9 mouse cellular contexts compared by ENCODE assay signal in the genomic region with DNA sequence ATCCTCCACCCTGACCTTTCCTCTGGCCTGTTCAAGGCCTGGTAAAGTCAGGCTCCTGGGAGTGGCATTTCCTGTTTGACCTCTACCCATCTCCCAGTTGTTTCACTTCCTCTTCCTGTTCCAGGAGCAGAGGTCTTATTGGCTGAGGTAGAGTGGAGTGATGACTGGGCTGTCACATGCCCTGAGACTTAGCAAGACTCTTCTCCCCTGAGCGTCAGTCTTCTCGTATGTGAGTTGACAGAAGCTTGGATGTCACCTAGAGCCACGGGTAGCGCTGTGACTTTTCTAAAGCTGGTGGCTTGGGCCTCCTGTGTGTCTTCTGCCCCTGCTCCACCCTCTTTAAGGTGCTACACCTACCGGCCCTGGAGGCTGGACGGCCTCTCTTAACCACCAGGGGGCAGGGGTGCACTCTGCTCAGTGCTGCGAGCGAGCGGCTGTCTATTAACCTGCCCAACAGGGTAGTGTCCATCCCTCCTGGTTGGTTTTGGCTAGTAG. TPM values are rescaled to one million over a fixed set of nuclear protein-coding genes. Genes with fewer than 3 reads are reported as not detected.
DNase-seq lines count a peak whose midpoint lies in the region; ATAC-seq and TF ChIP-seq lines count a peak whose summit lies in the region.
"Had no signal": no experiment of that assay in that cellular context is flagged by ENCODE, and none has a peak within 500 bp of the region (broad histone marks: within the 10 kb centered on the region; RNA-seq: fewer than 3 reads in every experiment).

No protein-coding gene starts in this region.

- H3K9ac ChIP-seq in midbrain, embryonic 15.5 days = no peak overlapping the region
- H3K9ac ChIP-seq in intestine, postnatal 0 days (ENCODE audit: low read depth, low read length) = no peak overlapping the region
- no peak overlapping the region for H3K9ac ChIP-seq in stomach, embryonic 16.5 days (ENCODE audit: low read length)

- H3K9me3 ChIP-seq in midbrain, embryonic 10.5 days (replicated peaks) = no peaks in the 10 kb centered on the region
- no peaks in the 10 kb centered on the region for H3K9me3 ChIP-seq in midbrain, embryonic 15.5 days
- no peaks in the 10 kb centered on the region for H3K9me3 ChIP-seq in intestine, postnatal 0 days (ENCODE audit: control insufficient read depth)
- H3K9me3 ChIP-seq in stomach, embryonic 16.5 days (replicated peaks; ENCODE audit: control insufficient read depth, low read length) = no peaks in the 10 kb centered on the region

- peaks cover 35% of the 10 kb centered on the region for H3K36me3 ChIP-seq in midbrain, embryonic 10.5 days
- H3K36me3 ChIP-seq in midbrain, embryonic 15.5 days (replicated peaks) = peaks cover 19% of the 10 kb centered on the region; the same call in 1 of the 2 replicates
- H3K36me3 ChIP-seq in intestine, postnatal 0 days (ENCODE audit: control insufficient read depth, insufficient read depth) = peaks cover 16% of the 10 kb centered on the region
- H3K36me3 ChIP-seq in stomach, embryonic 16.5 days (ENCODE audit: control insufficient read depth, insufficient read depth, low read length) = peaks cover 5% of the 10 kb centered on the region; the same call in 1 of the 2 replicates

- no peak overlapping the region for H3K27ac ChIP-seq in midbrain, embryonic 10.5 days (replicated peaks)
- no peak overlapping the region for H3K27ac ChIP-seq in midbrain, embryonic 15.5 days
- peak overlapping the region; percentile 64 for H3K27ac ChIP-seq in gastrocnemius, adult 2 months
- H3K27ac ChIP-seq in intestine, postnatal 0 days (ENCODE audit: low read depth, low read length) = peak overlapping the region; percentile 73
- peak overlapping the region; percentile 47 for H3K27ac ChIP-seq in stomach, embryonic 16.5 days (ENCODE audit: low read length)

- DNase-seq in midbrain, embryonic 10.5 days (ENCODE audit: low spot score) = peak; percentile 62
- peak; percentile 49 for DNase-seq in c-Kit-positive CD71-positive TER-119-negative erythroid progenitor cells, embryonic 14.5 days (ENCODE audit: low read depth)
- peak; percentile 84 for DNase-seq in gastrocnemius, adult 2 months
- peak; percentile 77 for DNase-seq in liver
- DNase-seq in naive thymus-derived CD4-positive, alpha-beta T cell, adult 2 months (ENCODE audit: low read depth) = peak; percentile 83

- no peak overlapping the region for H3K4me2 ChIP-seq in midbrain, embryonic 15.5 days
- peak overlapping the region; percentile 30 for H3K4me2 ChIP-seq in intestine, postnatal 0 days (replicated peaks; ENCODE audit: low read depth)
- no peak overlapping the region for H3K4me2 ChIP-seq in stomach, embryonic 16.5 days (ENCODE audit: low read depth, low read length)

- no peak for ATAC-seq in midbrain, embryonic 15.5 days (replicated peaks)
- peak; percentile 81 for ATAC-seq in intestine, postnatal 0 days
- ATAC-seq in stomach, embryonic 16.5 days (ENCODE audit: insufficient read depth, low FRiP score) = peak; percentile 57; the same call in 1 of the 2 replicates

- no peak overlapping the region for H3K4me3 ChIP-seq in midbrain, embryonic 10.5 days
- no peak overlapping the region for H3K4me3 ChIP-seq in midbrain, embryonic 15.5 days
- peak overlapping the region; percentile 29; the same call in 1 of the 2 replicates for H3K4me3 ChIP-seq in gastrocnemius, adult 2 months
- H3K4me3 ChIP-seq in intestine, postnatal 0 days (ENCODE audit: low read depth, low read length) = no peak overlapping the region
- no peak overlapping the region for H3K4me3 ChIP-seq in stomach, embryonic 16.5 days (replicated peaks; ENCODE audit: low read length)
- H3K4me3 ChIP-seq: erythroblast, embryonic 14.5 days had no signal

- intact Hi-C loops in gastrocnemius, adult 2 months (cut with DNase I) = loop anchor here (1.0 to 2.0 kb wide), 2 partner anchors 69 to 76 kb away; no protein-coding TSS in a partner anchor

- H3K4me1 ChIP-seq in midbrain, embryonic 10.5 days = peaks cover 31% of the 10 kb centered on the region
- peaks cover 26% of the 10 kb centered on the region for H3K4me1 ChIP-seq in midbrain, embryonic 15.5 days
- 0 out of 2 replicates have a peak, but pooled peaks cover 8% of the 10 kb centered on the region for H3K4me1 ChIP-seq in intestine, postnatal 0 days (replicated peaks; ENCODE audit: control insufficient read depth, insufficient read depth, low read length)
- H3K4me1 ChIP-seq in stomach, embryonic 16.5 days (ENCODE audit: control insufficient read depth, insufficient read depth, low read length) = peaks cover 12% of the 10 kb centered on the region

- H3K27me3 ChIP-seq in midbrain, embryonic 10.5 days (ENCODE audit: low read depth, poor library complexity, severe bottlenecking) = no peaks in the 10 kb centered on the region
- H3K27me3 ChIP-seq in midbrain, embryonic 15.5 days (replicated peaks) = no peaks in the 10 kb centered on the region
- 0 out of 2 replicates have a peak, but pooled peaks cover 6% of the 10 kb centered on the region for H3K27me3 ChIP-seq in intestine, postnatal 0 days (replicated peaks; ENCODE audit: control insufficient read depth, insufficient read depth, low read length)
- H3K27me3 ChIP-seq in stomach, embryonic 16.5 days (ENCODE audit: control insufficient read depth, insufficient read depth, low read length) = no peaks in the 10 kb centered on the region

- WGBS in midbrain, embryonic 10.5 days = 32% methylated on average over 9 of the region's 9 CpGs
- WGBS in midbrain, embryonic 15.5 days = 27% methylated on average over 9 of the region's 9 CpGs
- WGBS in intestine, postnatal 0 days = 17% methylated on average over 9 of the region's 9 CpGs
- WGBS in stomach, embryonic 16.5 days = 24% methylated on average over 9 of the region's 9 CpGs

- TF ChIP-seq CTCF in gastrocnemius, adult 2 months (IDR thresholded peaks at IDR 0.05) = peak; percentile 95
- TF ChIP-seq CTCF in intestine, postnatal 0 days (IDR thresholded peaks at IDR 0.05; ENCODE audit: low read depth) = peak; percentile 94

RNA-seq across cellular contexts. Expression of a gene that starts 6.8 kb away (rescaled TPM):
- polyA plus RNA-seq in midbrain, embryonic 10.5 days (2016; fragmentation: Nextera tagmentation; extraction: Ambion mirVana) = 268 and 304 TPM in 2 replicates
- 298 and 326 TPM in 2 replicates for polyA plus RNA-seq in midbrain, embryonic 15.5 days (2015; fragmentation: Nextera tagmentation; extraction: Ambion mirVana)
- total RNA-seq in gastrocnemius, adult 2 months (2021) = 100 to 1,000 TPM; 116 TPM
- 72.9 and 80.2 TPM in 2 replicates for polyA plus RNA-seq in intestine, postnatal 0 days (2015; fragmentation: Nextera tagmentation; extraction: Ambion mirVana)
- polyA plus RNA-seq in stomach, embryonic 16.5 days (2015; fragmentation: Nextera tagmentation; extraction: Ambion mirVana) = 209 and 214 TPM in 2 replicates

RNA-seq across cellular contexts. Expression of a gene that starts 7.7 kb away (rescaled TPM):
- polyA plus RNA-seq in midbrain, embryonic 10.5 days (2016; fragmentation: Nextera tagmentation; extraction: Ambion mirVana) = 101 and 112 TPM in 2 replicates
- polyA plus RNA-seq in midbrain, embryonic 15.5 days (2015; fragmentation: Nextera tagmentation; extraction: Ambion mirVana) = 111 and 115 TPM in 2 replicates
- total RNA-seq in gastrocnemius, adult 2 months (2021) = 10 to 100 TPM; 15.3 to 21.9 TPM
- 52.2 and 55.7 TPM in 2 replicates for polyA plus RNA-seq in intestine, postnatal 0 days (2015; fragmentation: Nextera tagmentation; extraction: Ambion mirVana)
- 60.7 and 67.1 TPM in 2 replicates for polyA plus RNA-seq in stomach, embryonic 16.5 days (2015; fragmentation: Nextera tagmentation; extraction: Ambion mirVana)

RNA-seq across cellular contexts. Expression of a gene that starts 52.0 kb away (rescaled TPM):
- polyA plus RNA-seq in midbrain, embryonic 10.5 days (2016; fragmentation: Nextera tagmentation; extraction: Ambion mirVana) = 17.7 and 22.6 TPM in 2 replicates
- polyA plus RNA-seq in midbrain, embryonic 15.5 days (2015; fragmentation: Nextera tagmentation; extraction: Ambion mirVana) = 38.3 and 40.0 TPM in 2 replicates
- total RNA-seq in gastrocnemius, adult 2 months (2021) = 1 to 10 TPM; 3.2 to 4.4 TPM
- 15.6 and 16.3 TPM in 2 replicates for polyA plus RNA-seq in intestine, postnatal 0 days (2015; fragmentation: Nextera tagmentation; extraction: Ambion mirVana)
- polyA plus RNA-seq in stomach, embryonic 16.5 days (2015; fragmentation: Nextera tagmentation; extraction: Ambion mirVana) = 38.9 and 40.6 TPM in 2 replicates

Comparison
In these comparisons a context has a peak if more than half of its experiments do, and no peak if none do; other contexts are left out.
1. H3K27ac ChIP-seq: peak in gastrocnemius, adult 2 months (single experiment), intestine, postnatal 0 days (single experiment) and stomach, embryonic 16.5 days (single experiment); none in midbrain, embryonic 10.5 days (single experiment) and midbrain, embryonic 15.5 days (single experiment).
2. Peak in every context shown above with its lines, with median percentiles within 50 percentile points of each other: DNase-seq.